Mouse (Mus musculus) cerebellum, adult 8-10 months (tissue): ENCODE measurements around the gene Cd52.

Experiments used
- DNase-seq: peaks from one replicate; pipeline ENCODE4 v3.0.0; 2022

Cd52 gene

GRCm38 (mm10) chr4:134041317-134042123, 53.4 kb downstream of the Cd52 start:
- no peak for DNase-seq

GRCm38 (mm10) chr4:134035953-134036352, 58.9 kb downstream of the Cd52 start:
- peak; percentile 82 for DNase-seq
